Mouse (Mus musculus) CD4-positive naive resting alpha-beta T cell, adult 57 days (primary cell): ENCODE data around the gene F5. TPM values are rescaled to one million over a fixed set of nuclear protein-coding genes. Genes with fewer than 3 reads are reported as not detected.

ENCODE experiments used
- total RNA-seq: library from RNA; stranded (reverse); gene quantifications from one replicate; pipeline ENCODE4 v1.2.4, GENCODE M21; 2023

F5 gene
- 0.80 TPM for total RNA-seq

GRCm38 (mm10) chr1:164151387-164152088, at the start of gene F5:
TSS of gene F5 (plus strand) at chr1:164151838.

DNA sequence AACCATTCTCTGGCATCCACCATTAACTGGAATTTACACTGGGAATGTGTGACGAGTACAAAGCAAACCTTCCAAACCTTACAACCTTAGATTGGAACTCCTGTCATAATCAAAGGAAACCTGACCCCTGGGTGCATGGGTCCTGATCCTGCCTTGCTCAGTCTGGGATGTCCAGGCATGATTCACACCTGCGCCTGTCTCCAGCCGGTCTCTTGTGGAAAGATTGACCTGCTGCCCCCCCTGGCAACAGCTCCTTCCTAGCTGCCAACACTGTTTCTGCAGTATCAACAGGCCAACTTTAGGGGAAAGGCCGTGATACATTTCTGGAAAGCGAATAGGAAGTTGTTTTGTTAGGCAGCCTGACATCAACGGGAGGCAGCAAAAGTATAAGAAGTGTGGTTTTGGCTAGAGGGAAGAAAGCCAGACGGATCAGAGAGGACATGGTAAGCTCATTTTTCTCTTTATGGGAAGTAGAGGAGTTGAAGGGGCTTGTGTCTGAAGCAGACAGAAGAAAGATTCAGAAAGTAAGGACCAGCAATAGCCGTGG, 36.6 kb upstream of the F5 start, which contains the start of gene Selp:
Gene Selp, plus strand, starts transcription at position 318 of the 547 bp plus-strand sequence.

DNA sequence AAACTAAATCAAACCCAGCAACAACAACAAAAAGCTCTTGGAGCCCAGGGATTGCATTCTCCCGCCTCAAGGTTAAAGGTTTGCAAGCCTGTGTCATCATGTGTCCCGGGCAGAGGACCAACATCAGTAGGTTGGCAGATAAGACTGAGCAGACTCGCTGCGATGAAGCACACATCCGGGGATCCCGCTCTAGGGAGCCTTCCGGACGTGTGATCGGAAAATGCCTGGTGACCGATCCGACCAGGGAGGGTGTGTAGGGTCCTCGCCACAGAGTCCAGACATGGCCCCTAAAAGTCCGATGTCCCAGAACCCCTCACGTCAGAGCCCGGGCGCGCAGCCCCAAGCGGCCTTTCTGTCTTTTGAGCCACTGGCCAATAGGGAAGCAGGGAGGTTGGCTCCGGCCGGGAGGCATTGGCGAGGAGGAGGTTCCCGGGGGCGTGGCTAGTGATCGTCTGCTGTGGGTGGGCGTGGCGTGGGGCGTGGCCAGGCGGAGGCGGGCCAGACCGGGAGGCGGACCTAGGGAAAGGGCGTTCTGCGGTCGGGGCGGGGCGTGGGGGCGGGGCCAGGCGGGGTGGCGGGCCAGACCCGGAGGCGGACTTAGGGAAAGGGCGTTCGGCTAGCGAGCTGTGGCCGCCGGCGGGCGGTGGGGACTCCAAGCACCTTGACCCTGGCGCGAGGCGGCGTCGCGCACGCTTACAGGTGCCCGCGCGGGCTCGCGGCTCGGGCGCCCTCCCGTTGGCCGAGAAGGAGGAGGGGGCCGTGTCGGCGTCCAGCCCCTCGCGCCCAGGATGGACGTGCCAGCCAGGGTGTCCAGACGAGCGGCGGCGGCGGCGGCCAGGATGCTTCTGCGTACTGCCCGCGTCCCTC, 97.1 kb downstream of the F5 start, which contains the start of gene Slc19a2:
Gene Slc19a2, plus strand, starts transcription at position 582 of the 867 bp plus-strand sequence.

Other genes with a start within 250 kb of the F5 start
- 34.7 TPM for gene Scyl3, start 222.7 kb upstream of the F5 start, total RNA-seq
- gene BC055324, start 157.0 kb upstream of the F5 start, total RNA-seq: 3.8 TPM
- gene Mettl18, start 156.9 kb upstream of the F5 start, total RNA-seq: 6.6 TPM
- not detected for gene Sele, start 103.6 kb upstream of the F5 start, total RNA-seq
- gene Sell, start 89.9 kb upstream of the F5 start, total RNA-seq: 643 TPM
- gene Selp, start 36.6 kb upstream of the F5 start, total RNA-seq: 0.80 TPM
- 5.2 TPM for gene Slc19a2, start 97.2 kb downstream of the F5 start, total RNA-seq
- 3.0 TPM for gene Ccdc181, start 123.7 kb downstream of the F5 start, total RNA-seq
- gene Nme7, start 152.3 kb downstream of the F5 start, total RNA-seq: 7.0 TPM
- 15.1 TPM for gene Blzf1, start 155.7 kb downstream of the F5 start, total RNA-seq